Mouse (Mus musculus) hindbrain, embryonic 16.5 days (tissue): ENCODE measurements around the gene Golga7b. TPM values are rescaled to one million over a fixed set of nuclear protein-coding genes. Genes with fewer than 3 reads are reported as not detected.
A peak's percentile ranks its signal among the peaks of the same experiment; 100 is the strongest.

Experiments
- ATAC-seq: fragments of 200-750 bp; cut with Nextera tagmentation; 2 replicates; pipeline ENCODE4 v1.8.0; 2017; ENCODE audit warnings: moderate TSS enrichment, moderate library complexity
- H3K27ac ChIP-seq: fragments of 300-500 bp; sonication (generic); 2 replicates; pipeline ENCODE4 v1.5.1; 2014; ENCODE audit warnings: low read depth, mild to moderate bottlenecking, control low read depth, low read length, moderate library complexity
- H3K27me3 ChIP-seq: fragments of 300-500 bp; sonication (generic); replicated peaks from 2 replicates; pipeline ENCODE4 v1.6.1; 2014; ENCODE audit warnings: low read length; ENCODE audit not compliant: control insufficient read depth, insufficient read depth
- H3K36me3 ChIP-seq: fragments of 300-500 bp; sonication (generic); 2 replicates; pipeline ENCODE4 v1.6.1; 2014; ENCODE audit warnings: mild to moderate bottlenecking, low read length, moderate library complexity, mixed read lengths; ENCODE audit not compliant: control insufficient read depth, insufficient read depth
- H3K4me1 ChIP-seq: fragments of 300-500 bp; sonication (generic); 2 replicates; pipeline ENCODE4 v1.6.1; 2014; ENCODE audit warnings: low read depth, low read length; ENCODE audit not compliant: control insufficient read depth, insufficient read depth
- H3K4me2 ChIP-seq: fragments of 300-500 bp; sonication (generic); 2 replicates; pipeline ENCODE4 v1.6.1; 2014; ENCODE audit warnings: mild to moderate bottlenecking, low read length, control low read depth, moderate library complexity
- H3K4me3 ChIP-seq: fragments of 300-500 bp; sonication (generic); 2 replicates; pipeline ENCODE4 v1.5.1; 2014; ENCODE audit warnings: mild to moderate bottlenecking, low read length, control low read depth, moderate library complexity
- H3K9ac ChIP-seq: fragments of 300-500 bp; sonication (generic); 2 replicates; pipeline ENCODE4 v1.6.1; 2014; ENCODE audit warnings: low read depth, mild to moderate bottlenecking, control low read depth, low read length, moderate library complexity
- H3K9me3 ChIP-seq: fragments of 300-500 bp; sonication (generic); 2 replicates; pipeline ENCODE4 v1.6.1; 2014; ENCODE audit warnings: mild to moderate bottlenecking, low read length, moderate library complexity; ENCODE audit not compliant: control insufficient read depth
- WGBS: fragments of 180-500 bp; shearing (Covaris S2); extraction: QIAGEN DNeasy Blood & Tissue Kit; methylation state at CpG from one replicate; pipeline ENCODE4 v1.1.7; 2014; 5-methylcytosine and 5-hydroxymethylcytosine counted together
- polyA plus RNA-seq: library from polyadenylated mRNA; unstranded; fragments of >200 nt; fragmentation: Nextera tagmentation; extraction: Ambion mirVana; gene quantifications from 2 replicates; pipeline ENCODE4 v1.2.1, GENCODE M21; 2015

Golga7b gene
- polyA plus RNA-seq, 1 experiment from 2014 or later, result 73.9 TPM

GRCm38 (mm10) chr19:42240881-42241280, 6.5 kb upstream of the Golga7b start:
- no peaks in the 10 kb centered on the region for H3K27me3 ChIP-seq
- no peaks in the 10 kb centered on the region for H3K36me3 ChIP-seq
- no peak overlapping the region for H3K4me3 ChIP-seq
- ATAC-seq, result no peak
- H3K27ac ChIP-seq, result no peak overlapping the region
- WGBS, result 43% methylated on average over 8 of the region's 8 CpGs
- peaks cover 6% of the 10 kb centered on the region for H3K4me1 ChIP-seq
- no peak overlapping the region for H3K9ac ChIP-seq
- H3K4me2 ChIP-seq, result no peak overlapping the region
- no peaks in the 10 kb centered on the region for H3K9me3 ChIP-seq

- Histone ChIP-seq H3K4me3 (no peak overlapping the region), H3K9me3 (no peaks in the 10 kb centered on the region), H3K4me2 (no peak overlapping the region), H3K4me1 (no peaks in the 10 kb centered on the region), H3K36me3 (no peaks in the 10 kb centered on the region), H3K27me3 (no peaks in the 10 kb centered on the region), H3K9ac (no peak overlapping the region), H3K27ac (no peak overlapping the region)
- WGBS, result 57% methylated on average over 3 of the region's 3 CpGs
- no peak for ATAC-seq
These were observed 4.0 kb upstream of the Golga7b start for GRCm38 (mm10) chr19:42243401-42243800.

- H3K4me1 ChIP-seq, result no peaks in the 10 kb centered on the region
- no peak overlapping the region for H3K4me3 ChIP-seq
- H3K9ac ChIP-seq, result no peak overlapping the region
- no peak for ATAC-seq
- H3K27ac ChIP-seq, result no peak overlapping the region
- WGBS, result 47% methylated on average over 5 of the region's 5 CpGs
- H3K9me3 ChIP-seq, result no peaks in the 10 kb centered on the region
- H3K4me2 ChIP-seq, result no peak overlapping the region
- no peaks in the 10 kb centered on the region for H3K36me3 ChIP-seq
- no peaks in the 10 kb centered on the region for H3K27me3 ChIP-seq
These were observed 748 bp upstream of the Golga7b start for GRCm38 (mm10) chr19:42246626-42247025.

- no peak overlapping the region for H3K4me3 ChIP-seq
- H3K27me3 ChIP-seq, result no peaks in the 10 kb centered on the region
- no peak overlapping the region for H3K27ac ChIP-seq
- H3K36me3 ChIP-seq, result no peaks in the 10 kb centered on the region
- H3K9ac ChIP-seq, result no peak overlapping the region
- ATAC-seq, result no peak
- H3K4me1 ChIP-seq, result peaks cover 6% of the 10 kb centered on the region
- 75% methylated on average over 11 of the region's 11 CpGs for WGBS
- no peak overlapping the region for H3K4me2 ChIP-seq
- no peaks in the 10 kb centered on the region for H3K9me3 ChIP-seq
These were observed 2.9 kb downstream of the Golga7b start for GRCm38 (mm10) chr19:42249976-42250914.

GRCm38 (mm10) chr19:42255438-42255783, 8.0 kb downstream of the Golga7b start:
- H3K4me1 ChIP-seq, result peaks cover 21% of the 10 kb centered on the region
- H3K27me3 ChIP-seq, result no peaks in the 10 kb centered on the region
- peak overlapping the region; percentile 68 for H3K9ac ChIP-seq
- peak overlapping the region; percentile 47 for H3K4me3 ChIP-seq
- WGBS, result 1% methylated on average over 19 of the region's 23 CpGs
- no peaks in the 10 kb centered on the region for H3K9me3 ChIP-seq
- H3K4me2 ChIP-seq, result peak overlapping the region; percentile 61
- peak overlapping the region; percentile 62 for H3K27ac ChIP-seq
- ATAC-seq, result peak; percentile 68
- H3K36me3 ChIP-seq, result no peaks in the 10 kb centered on the region

- 2% methylated on average over 32 of the region's 42 CpGs for WGBS
These were observed 8.6 kb downstream of the Golga7b start for GRCm38 (mm10) chr19:42255784-42256610.

GRCm38 (mm10) chr19:42256611-42257240, 9.4 kb downstream of the Golga7b start:
- H3K4me3 ChIP-seq, result peak overlapping the region; percentile 47
- H3K27ac ChIP-seq, result peak overlapping the region; percentile 62
- H3K4me1 ChIP-seq, result peaks cover 21% of the 10 kb centered on the region
- H3K4me2 ChIP-seq, result peak overlapping the region; percentile 61
- H3K9me3 ChIP-seq, result no peaks in the 10 kb centered on the region
- no peaks in the 10 kb centered on the region for H3K36me3 ChIP-seq
- no peaks in the 10 kb centered on the region for H3K27me3 ChIP-seq
- WGBS, result 29% methylated on average over 12 of the region's 12 CpGs
- ATAC-seq, result peak; percentile 24
- H3K9ac ChIP-seq, result peak overlapping the region; percentile 68

More at GRCm38 (mm10) chr19:42255784-42256610, 8.6 kb downstream of the Golga7b start:
- H3K9me3 ChIP-seq, result no peaks in the 10 kb centered on the region
- H3K27ac ChIP-seq, result peak overlapping the region; percentile 62
- ATAC-seq, result peak; percentile 85
- peak overlapping the region; percentile 61 for H3K4me2 ChIP-seq
- peak overlapping the region; percentile 68 for H3K9ac ChIP-seq
- H3K27me3 ChIP-seq, result no peaks in the 10 kb centered on the region
- peak overlapping the region; percentile 47 for H3K4me3 ChIP-seq
- H3K4me1 ChIP-seq, result peaks cover 21% of the 10 kb centered on the region
- H3K36me3 ChIP-seq, result no peaks in the 10 kb centered on the region

- peak overlapping the region; percentile 61 for H3K4me2 ChIP-seq
- H3K4me1 ChIP-seq, result peaks cover 21% of the 10 kb centered on the region
- H3K27ac ChIP-seq, result no peak overlapping the region
- peak overlapping the region; percentile 68 for H3K9ac ChIP-seq
- no peaks in the 10 kb centered on the region for H3K36me3 ChIP-seq
- peak; percentile 16; the same call in 1 of the 2 replicates for ATAC-seq
- no peaks in the 10 kb centered on the region for H3K9me3 ChIP-seq
- peak overlapping the region; percentile 47 for H3K4me3 ChIP-seq
- no peaks in the 10 kb centered on the region for H3K27me3 ChIP-seq
- 56% methylated on average over 12 of the region's 12 CpGs for WGBS
These were observed 9.9 kb downstream of the Golga7b start for GRCm38 (mm10) chr19:42257241-42257635.
